ENCODE assay signal across 30 mouse cellular contexts in the genomic region with DNA sequence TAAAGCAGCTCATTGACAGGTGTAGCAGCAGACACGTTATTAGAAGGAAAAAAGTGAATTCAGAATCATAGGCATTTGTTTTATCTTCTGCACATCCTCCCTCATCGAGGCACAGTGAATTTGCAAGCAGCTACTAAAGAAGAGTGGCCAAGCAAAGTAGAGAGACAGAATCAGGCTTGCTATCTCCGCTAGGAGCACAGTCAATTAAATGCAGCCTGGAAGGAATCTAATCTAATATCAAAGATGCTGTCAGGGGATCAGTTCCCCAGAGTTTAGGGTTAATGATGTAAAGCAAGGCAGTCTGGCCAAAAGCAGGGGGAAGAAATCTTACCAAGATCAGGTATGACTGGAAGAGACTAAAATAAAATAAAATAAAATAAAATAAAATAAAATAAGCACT.
"Had no signal": no experiment of that assay in that cellular context is flagged by ENCODE, and none has a peak within 500 bp of the region (broad histone marks: within the 10 kb centered on the region; RNA-seq: fewer than 3 reads in every experiment).

No protein-coding gene starts in this region.

- H3K27me3 ChIP-seq: limb, embryonic 12.5 days; limb, embryonic 13.5 days; limb, embryonic 15.5 days; liver, embryonic 12.5 days; liver, embryonic 13.5 days; liver, embryonic 15.5 days; lung, embryonic 15.5 days; megakaryocyte, embryonic 14.5 days; midbrain, embryonic 12.5 days; midbrain, embryonic 13.5 days; midbrain, embryonic 15.5 days; neural tube, embryonic 12.5 days; neural tube, embryonic 13.5 days had no signal

- H3K4me2 ChIP-seq: limb, embryonic 12.5 days; limb, embryonic 13.5 days; limb, embryonic 15.5 days; liver, embryonic 11.5 days; liver, embryonic 12.5 days; liver, embryonic 13.5 days; liver, embryonic 15.5 days; lung, embryonic 14.5 days; lung, embryonic 15.5 days; midbrain, embryonic 11.5 days; midbrain, embryonic 12.5 days; midbrain, embryonic 13.5 days; midbrain, embryonic 15.5 days; neural tube, embryonic 12.5 days; neural tube, embryonic 13.5 days had no signal

- H3K9me3 ChIP-seq: limb, embryonic 10.5 days; limb, embryonic 12.5 days; limb, embryonic 13.5 days; limb, embryonic 15.5 days; liver, embryonic 12.5 days; liver, embryonic 13.5 days; liver, embryonic 15.5 days; lung, embryonic 15.5 days; midbrain, embryonic 12.5 days; midbrain, embryonic 13.5 days; midbrain, embryonic 15.5 days; neural tube, embryonic 12.5 days; neural tube, embryonic 13.5 days had no signal

- DNase-seq: left cerebral cortex, postnatal 4 days; liver; liver, embryonic 13.5 days; lung, adult 18-20 months; lung, adult 2 months; lung, embryonic 14.5 days; lung, postnatal 10 days; lung, postnatal 14 days; lung, postnatal 36 days; lung, postnatal 4 days had no signal

- H3K36me3 ChIP-seq: limb, embryonic 10.5 days; limb, embryonic 12.5 days; limb, embryonic 13.5 days; limb, embryonic 15.5 days; liver, embryonic 12.5 days; liver, embryonic 13.5 days; liver, embryonic 15.5 days; lung, embryonic 15.5 days; midbrain, embryonic 12.5 days; midbrain, embryonic 13.5 days; midbrain, embryonic 15.5 days; neural tube, embryonic 12.5 days; neural tube, embryonic 13.5 days had no signal

- H3K9ac ChIP-seq: limb, embryonic 12.5 days; limb, embryonic 13.5 days; limb, embryonic 15.5 days; liver, embryonic 12.5 days; liver, embryonic 13.5 days; liver, embryonic 14.5 days; liver, embryonic 15.5 days; lung, embryonic 14.5 days; lung, embryonic 15.5 days; midbrain, embryonic 12.5 days; midbrain, embryonic 13.5 days; midbrain, embryonic 15.5 days; neural tube, embryonic 12.5 days; neural tube, embryonic 13.5 days had no signal

- H3K27ac ChIP-seq: left cerebral cortex, adult 2 months; limb, embryonic 10.5 days; limb, embryonic 12.5 days; limb, embryonic 13.5 days; limb, embryonic 15.5 days; liver, embryonic 12.5 days; liver, embryonic 13.5 days; liver, embryonic 14.5 days; liver, embryonic 15.5 days; lung, embryonic 15.5 days; macrophage; midbrain, embryonic 12.5 days; midbrain, embryonic 13.5 days; midbrain, embryonic 15.5 days; neural tube, embryonic 12.5 days; neural tube, embryonic 13.5 days had no signal

- ATAC-seq: liver, embryonic 12.5 days; lung, postnatal 0 days; midbrain, embryonic 13.5 days; midbrain, embryonic 15.5 days had no signal

- H3K4me3 ChIP-seq: left cerebral cortex, adult 2 months; limb, embryonic 10.5 days; limb, embryonic 12.5 days; limb, embryonic 13.5 days; limb, embryonic 15.5 days; liver, embryonic 12.5 days; liver, embryonic 13.5 days; liver, embryonic 15.5 days; lung, embryonic 15.5 days; megakaryocyte, embryonic 14.5 days; midbrain, embryonic 12.5 days; midbrain, embryonic 13.5 days; midbrain, embryonic 15.5 days; myocyte; neural tube, embryonic 12.5 days; neural tube, embryonic 13.5 days had no signal

- H3K4me1 ChIP-seq: limb, embryonic 10.5 days; limb, embryonic 12.5 days; limb, embryonic 13.5 days; limb, embryonic 15.5 days; liver, embryonic 12.5 days; liver, embryonic 13.5 days; liver, embryonic 15.5 days; lung, embryonic 15.5 days; megakaryocyte, embryonic 14.5 days; midbrain, embryonic 12.5 days; midbrain, embryonic 13.5 days; midbrain, embryonic 15.5 days; neural tube, embryonic 12.5 days; neural tube, embryonic 13.5 days had no signal
